Mouse (Mus musculus): Measurements from ENCODE around the gene Ttbk1.

DNA sequence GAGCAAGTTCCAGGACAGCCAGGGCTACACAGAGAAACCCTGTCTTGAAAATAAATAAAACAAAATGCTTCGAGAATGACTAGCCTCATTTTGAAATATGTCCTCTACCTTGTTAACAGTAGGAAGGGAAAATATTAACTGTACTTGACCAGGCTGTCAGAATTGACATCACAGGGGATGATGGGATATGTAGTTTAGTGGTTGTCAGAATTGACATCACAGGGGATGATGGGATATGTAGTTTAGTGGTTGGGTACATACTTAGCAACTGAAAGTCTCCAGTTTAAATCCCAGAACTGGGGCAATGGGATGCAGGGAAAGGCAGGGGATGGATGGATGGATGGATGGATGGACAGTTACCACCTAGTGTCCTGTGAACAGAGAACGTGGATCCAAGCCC, 25.9 kb upstream of the Ttbk1 start:
- TF ChIP-seq CTCF (conservative IDR thresholded peaks at IDR 0.05; ENCODE audit: low read length) = no peak
- TF ChIP-seq NANOG (IDR thresholded peaks at IDR 0.05; ENCODE audit: borderline replicate concordance, low read length) = no peak
- TF ChIP-seq POU5F1 (IDR thresholded peaks at IDR 0.05; ENCODE audit: borderline replicate concordance, low read length) = no peak

Data from E14TG2a.4 (cell line).